Mouse (Mus musculus) urinary bladder, postnatal 25 days (tissue): ENCODE measurements at regions not wholly inside any gene's neighbourhood (a gene's known extent, or its start where the extent isn't known, plus 50 kb on each side); places are given as distances from the start of the nearest gene placed in this dataset.

Experiments used
- DNase-seq: peaks from one replicate; pipeline ENCODE4 v3.0.0; 2022; ENCODE audit warnings: low spot score

DNA sequence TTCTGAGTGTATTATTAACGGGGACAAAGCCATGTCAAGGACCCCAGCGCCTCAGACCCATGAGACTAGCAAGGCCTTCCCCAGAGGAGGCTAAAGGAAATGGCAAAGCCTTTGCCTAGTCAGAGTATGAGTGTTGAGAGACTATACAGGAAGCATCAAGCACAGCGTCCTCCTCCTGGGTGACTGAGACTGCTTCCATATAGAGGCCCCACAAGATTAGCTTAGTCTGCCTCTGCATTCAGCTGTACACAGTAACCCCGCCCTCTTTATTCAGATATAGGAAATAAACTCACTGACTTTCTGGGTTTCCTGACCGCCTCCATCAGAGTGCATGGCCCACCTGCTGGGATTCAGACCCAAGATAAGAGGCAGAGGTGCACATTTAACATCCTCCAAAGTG lies 192.8 kb upstream of the Hes1 start:
- DNase-seq, result no peak

DNA sequence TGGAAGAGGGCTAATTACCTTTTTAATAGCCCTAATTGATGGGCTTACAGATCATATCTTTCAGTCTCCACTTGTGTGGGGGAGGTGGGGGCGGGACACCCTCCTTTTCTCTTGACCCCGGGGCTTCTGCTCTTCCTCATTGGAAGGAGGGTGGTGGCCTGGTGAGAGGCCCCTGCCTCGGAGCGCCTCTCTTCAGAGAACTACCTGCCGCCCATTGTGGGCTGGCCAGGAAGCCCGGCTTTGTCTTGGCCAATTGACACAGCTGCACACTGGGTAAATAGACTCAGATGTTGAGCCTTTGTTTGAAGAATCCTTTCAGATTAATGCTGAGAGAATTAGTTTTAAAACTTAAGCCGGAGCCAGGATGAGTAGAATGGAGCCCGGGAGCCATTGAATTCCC lies 188.0 kb upstream of the Hes1 start:
- DNase-seq, result no peak

DNA sequence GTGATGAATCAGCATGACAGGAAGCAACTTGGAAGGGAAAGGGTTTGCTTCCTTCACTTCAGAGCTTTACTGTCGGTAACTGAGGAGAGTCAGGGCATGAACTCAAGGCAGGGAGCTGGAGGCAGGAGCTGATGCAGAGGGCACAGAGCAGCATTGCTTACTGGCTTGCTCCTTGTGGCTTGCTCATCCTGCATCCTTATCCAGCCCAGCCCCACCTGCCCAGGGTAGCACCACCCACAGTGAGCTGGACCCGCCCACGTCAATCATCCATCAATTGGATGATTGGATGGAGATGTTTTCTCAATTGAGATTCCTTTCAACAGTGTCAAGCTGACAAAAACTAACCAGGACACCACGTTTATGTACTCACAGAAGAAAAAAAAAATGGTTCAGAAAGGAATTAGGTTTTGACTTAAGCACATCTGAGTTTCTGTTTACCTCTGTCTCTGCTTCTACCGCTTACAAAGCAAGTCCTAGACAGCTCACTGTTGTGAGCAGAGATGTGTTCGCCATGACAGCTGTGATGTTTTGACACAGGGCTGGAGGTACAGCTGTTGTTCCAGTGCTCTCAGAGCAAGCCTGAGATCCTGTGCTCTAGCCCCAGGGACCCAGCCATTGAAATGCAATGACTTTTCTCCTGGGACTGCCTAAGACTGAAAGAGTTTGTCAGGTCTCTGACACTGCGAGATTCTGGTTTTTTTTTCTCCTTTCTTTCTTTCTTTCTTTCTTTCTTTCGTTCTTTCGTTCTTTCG lies 186.6 kb upstream of the Hes1 start:
- no peak for DNase-seq

DNA sequence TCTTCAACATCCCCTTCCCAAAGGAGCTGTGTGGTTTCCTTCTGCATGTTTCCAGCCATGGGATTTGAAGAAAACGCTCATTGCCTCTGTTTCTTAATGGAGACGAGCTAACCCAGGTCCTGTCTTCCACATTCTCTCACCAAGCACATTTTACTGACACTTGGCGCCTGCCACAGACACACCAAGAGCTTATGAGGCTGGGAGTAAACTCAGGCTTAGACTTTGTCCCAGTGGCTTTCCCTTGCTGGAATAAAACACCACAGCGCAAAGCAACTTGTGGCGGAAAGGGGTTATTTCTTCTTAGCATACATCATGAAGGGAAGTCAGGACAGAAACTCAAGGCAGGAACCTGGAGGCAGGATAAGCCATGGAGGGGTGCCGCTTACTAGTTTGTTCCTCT lies 184.5 kb upstream of the Hes1 start:
- no peak for DNase-seq

DNA sequence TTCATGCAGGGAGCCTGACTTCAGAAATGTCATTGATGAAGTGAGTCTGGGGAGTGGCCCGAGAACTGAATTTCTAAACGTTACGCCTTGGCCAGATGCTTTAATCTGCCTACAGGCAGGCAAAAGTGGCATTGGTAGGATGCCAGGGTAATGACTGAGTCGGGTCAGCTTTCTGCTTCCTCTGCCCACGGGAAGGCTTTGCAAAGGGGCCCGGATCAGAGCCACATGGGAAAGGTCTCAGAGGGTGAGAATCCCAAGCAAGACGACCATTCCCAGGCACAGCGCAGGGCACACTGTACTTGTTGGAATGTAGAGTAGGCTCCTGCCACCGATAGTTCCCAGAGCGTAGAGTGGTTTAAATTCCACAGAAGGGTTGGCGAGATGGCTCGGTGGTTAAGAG lies 182.7 kb upstream of the Hes1 start:
- DNase-seq, result no peak

DNA sequence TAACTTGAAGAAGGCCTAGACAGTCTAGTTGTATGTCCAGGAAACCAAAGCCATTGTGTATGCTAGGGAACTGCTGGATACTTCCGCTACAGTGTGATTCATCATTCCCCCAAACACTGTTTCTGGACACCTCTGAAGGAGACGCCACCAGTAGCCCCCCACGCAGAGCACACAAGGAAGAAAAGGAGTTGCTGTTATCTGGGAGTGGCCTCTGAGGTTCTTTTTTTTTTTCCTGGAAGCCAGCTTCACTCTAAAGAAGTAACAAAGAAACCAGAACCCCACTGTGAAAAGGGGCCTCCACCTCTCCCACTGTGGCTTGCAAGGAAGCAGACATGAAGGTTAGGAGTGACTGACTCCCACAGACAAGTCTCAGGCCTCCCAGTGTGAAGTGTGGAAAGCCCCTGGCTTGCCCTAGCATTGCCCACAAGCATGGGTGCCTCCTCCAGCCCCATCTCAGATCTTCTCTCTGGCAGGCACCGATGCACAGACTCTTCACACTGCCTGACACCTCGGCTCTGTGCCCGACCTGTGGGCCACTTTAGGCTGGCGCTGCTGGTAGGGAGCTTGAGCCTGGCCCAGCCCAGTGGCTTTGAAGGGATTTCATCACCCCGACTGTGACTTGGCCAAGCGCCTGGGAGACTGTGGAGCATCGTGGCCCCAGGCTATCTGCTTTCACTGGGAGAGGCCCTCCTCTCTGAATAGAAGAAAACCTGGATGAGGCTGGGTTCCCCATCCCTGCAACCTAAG lies 181.8 kb upstream of the Hes1 start:
- peak; percentile 46 for DNase-seq

DNA sequence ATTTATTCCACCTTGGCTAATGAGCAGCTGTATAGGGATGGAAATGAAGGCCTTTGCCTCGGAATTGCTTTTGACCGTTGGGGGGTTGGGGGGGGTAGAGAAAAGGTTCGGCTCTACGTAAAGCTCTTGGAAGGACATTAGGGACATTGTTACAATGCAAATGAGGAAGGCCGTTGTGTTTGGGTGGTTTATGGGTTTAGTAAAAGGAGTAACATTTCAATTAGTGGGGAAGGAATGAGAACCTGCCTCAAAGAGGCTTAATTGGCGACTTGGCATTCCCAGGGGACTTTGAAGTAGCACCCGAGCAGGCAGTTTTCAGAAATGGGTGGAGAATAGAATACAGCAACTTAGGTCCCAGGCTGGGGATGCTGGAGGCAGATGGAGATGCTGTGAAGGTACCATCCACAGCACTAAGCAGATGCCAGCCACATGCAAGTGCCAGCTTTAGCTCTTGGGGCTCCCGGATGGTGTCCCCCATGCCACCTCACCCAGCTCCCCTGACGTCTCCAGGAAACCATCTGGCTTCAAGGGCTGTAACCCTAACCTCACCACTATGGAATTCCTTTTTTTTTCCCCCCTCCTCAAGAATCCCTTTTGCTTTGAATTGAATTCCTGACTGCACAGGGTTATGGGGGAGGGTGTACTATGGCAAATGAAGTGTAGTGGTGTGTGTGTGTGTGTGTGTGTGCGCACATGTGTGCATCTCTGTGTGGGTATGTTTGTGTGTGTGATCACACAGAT lies 180.8 kb upstream of the Hes1 start:
- DNase-seq, result no peak

DNA sequence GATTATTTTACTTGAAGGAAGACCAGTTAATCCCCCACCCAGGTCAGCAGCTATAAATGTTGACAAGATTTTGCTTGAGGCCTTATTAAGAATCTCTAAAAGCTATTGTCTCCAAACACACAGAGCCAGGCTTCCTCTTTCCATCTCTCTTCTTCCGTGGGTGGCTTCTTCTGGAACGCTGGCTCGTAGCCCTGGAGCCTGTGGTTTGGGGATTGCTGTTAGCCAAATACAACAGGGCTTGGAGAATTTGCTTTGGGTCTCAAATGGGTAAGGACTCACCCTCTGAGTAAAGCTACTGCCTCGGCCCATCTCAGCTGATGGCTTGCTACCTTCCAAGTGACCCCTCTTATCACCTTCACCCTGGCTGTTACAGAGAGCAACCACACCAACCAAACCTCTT lies 179.3 kb upstream of the Hes1 start:
- no peak for DNase-seq

DNA sequence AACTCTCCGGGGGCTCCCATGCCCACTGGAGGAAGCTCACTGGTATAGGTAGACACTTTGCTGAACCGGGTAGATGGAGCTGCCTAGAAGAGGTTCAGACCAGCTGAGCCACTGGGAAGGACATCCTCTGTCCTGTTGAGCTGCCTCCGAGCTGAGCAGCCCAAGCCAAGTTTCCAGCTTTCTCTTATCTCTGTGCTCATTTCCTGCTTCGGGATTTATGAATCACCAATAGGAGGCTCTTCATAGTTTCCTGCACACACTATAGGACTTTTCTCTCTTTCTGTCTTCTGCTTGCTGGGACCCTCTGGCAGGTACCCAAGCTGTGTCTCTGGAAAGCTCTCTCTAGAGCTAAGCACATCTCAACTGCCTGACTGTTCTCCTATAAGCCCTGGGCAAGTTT lies 177.4 kb upstream of the Hes1 start:
- DNase-seq, result no peak

DNA sequence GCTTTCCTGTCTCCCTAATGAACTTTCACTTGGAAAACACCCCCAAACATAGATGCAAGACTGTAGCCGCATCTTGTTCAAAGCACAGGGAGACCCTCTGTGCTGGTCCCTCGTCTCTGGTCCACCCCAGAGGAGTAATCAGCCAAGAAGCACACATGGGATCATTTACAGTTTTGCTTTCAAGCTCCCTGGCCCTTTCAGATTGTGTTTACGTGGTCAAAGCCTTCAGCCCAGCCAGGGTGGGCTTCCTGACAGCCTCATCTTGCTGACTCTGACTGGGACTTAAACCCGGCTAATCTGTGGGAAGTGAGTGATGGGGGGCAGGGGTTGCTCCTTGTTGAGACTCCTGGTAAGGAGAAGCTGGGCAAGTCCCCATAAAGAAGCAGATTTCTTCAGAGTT lies 174.8 kb upstream of the Hes1 start:
- no peak for DNase-seq

DNA sequence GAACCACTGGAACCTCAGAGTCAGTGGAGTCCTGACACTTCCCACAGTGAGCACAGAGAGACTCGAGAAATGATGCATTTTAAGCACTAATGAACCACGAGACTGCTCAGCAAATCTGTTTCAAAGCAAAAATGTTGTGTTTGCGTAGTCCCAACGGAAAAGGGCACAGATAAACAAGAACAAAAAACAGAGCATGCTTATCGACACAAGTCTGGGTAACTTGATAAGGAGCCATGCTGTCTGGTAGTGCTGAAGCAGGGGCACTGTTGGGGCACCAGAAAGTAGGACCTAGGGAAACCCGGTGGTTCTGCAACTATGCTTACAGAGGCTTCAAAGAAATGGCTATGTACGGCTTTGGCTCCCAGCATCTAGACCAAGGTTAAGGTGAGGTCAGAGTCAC lies 172.7 kb upstream of the Hes1 start:
- no peak for DNase-seq

DNA sequence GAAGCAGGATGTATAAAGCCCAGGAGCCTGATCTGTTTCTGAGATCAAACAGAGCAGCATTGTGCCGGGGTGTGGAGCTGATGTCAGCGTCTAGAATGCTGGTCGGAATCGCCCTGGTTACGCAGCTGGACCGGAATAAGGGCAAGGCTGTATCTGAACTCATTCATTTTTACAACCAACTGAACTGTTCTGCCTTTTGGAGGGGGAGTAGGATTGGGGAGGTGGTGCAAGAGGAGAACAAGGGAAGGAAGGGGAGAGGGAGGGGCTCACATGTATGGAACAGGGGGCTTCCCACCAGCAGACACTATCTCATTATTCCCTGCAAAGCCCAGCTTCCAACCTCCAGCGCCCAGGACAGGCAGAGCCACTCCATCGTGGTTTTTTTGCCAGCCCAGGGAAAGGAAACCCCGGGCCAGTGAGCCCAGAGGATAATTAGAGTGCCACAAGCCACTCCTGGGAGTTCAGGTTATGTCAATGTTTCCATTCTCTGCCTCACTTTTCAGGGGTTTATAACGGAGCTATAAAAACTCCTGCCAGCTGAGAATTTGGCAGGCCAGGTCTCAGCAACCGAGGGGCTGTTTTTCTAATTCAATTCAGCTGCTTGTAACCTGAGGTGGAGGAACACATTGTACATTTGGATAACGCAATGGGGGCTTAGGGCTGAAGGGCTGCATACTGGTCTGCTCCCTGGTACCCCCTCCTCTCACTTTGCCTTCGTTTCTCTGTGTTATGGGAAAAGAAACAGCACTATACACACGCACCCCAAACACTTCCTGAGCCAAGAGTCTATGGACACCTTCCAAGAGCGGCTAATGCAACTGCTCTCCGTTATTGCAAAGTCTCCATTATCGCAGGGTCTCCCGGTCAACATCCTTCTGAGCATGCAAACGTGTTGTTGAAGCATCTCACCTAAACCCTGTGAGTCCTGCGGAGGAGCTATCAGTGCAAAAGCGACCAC lies 170.0 kb upstream of the Hes1 start:
- DNase-seq, result no peak

DNA sequence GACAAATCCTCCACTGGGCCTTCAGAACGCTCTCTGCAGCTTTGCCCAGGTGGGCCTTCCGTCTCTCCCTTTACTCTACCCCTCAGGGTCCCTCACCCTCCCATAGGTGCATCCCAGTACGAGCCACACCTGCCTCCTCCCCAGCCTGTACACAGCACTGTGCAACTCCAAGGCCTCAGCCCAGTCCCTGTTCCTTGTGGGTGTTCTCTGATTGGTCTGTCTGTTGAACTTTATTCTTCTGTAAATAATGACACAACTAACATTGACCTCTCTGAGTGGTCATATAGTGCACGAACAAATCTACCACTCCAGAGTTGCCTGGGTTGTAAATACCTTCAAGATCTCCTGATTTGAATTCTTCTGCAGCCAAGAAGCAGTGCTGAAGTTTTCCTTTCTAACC lies 167.8 kb upstream of the Hes1 start:
- DNase-seq, result no peak

DNA sequence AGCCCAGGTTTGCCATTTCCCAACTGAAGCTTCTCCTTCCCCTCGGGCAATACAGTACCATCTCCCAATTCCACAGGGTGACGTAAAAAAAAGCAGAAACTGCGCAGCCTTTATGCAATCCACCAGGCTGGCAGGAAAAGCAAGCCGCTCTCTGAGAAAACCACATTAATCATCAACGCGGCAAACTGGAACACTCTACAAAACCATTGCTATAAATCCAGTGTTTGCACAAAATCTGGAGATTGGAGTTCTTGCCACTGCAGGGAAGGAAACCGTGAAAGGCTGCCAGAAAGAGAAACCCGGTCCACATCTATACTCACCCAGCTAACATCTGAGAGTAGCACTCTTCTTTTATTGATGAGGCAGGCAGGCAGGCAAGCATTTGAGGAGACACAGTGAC lies 160.7 kb upstream of the Hes1 start:
- no peak for DNase-seq

DNA sequence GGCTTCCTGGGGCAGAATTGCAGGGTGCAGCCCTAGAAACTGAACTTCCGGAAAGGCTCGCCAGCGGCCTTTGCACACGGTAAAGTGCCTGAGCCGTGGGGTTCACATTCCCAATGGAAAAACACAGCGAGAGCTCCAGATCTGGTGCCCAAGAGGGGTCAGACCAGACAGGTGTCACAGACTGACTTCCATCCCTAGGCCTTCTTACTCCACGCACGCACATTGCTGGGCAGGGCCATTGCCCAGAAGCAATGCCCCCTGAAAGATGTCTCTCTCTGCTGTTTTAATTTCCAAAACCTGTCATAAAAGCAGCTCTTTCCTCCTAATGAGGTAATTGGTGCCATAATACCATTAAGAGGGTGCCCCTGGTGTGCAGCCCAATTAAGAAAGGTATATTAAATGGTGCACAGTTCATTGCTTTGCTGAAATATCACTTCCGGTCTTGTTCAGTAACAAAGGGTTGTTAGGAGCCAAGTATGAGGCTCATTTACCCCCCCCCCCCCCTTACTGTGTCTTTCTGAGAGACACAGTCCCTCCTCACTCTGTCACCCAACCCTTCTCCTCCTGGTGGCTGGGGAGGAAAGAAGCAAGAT lies 159.9 kb upstream of the Hes1 start:
- no peak for DNase-seq

DNA sequence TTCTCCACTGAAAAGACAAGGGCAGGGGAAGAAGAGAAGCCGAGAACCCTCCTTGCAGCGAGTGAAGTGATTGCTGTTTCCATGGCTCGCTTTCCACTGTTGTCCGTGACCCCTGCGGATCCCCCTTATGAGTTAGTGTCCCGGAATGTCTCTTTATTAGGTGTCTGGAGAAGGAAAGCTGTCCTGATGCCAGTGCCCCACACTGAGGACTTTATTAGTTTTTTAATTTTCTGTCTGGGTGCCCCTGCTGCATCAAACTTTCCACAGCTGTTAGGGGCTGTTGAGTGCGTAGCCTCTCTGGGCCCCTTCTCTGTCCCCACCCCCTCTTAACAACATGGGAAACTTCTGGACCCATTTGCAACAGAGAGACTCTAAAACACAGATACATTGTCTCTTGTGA lies 156.9 kb upstream of the Hes1 start:
- no peak for DNase-seq

DNA sequence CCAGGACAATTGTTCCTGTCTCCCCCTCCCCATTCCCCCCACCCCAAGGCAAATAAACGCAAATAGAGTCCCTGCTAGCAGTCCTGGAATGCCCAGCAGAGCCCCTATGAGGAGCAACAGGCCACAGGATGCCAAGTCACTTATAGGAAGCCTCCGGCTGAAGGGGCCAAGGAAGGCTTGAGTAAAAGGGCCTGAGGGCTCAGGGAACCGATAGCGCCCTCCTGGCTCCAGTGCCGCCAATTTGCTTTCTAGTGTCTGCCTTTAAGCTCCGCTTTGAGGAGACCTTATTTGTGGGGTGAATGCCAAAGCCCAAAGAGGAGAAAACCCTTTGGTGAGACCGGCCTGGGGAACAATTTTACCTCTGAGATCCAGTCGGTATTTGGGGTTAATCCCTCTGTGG lies 156.2 kb upstream of the Hes1 start:
- DNase-seq, result no peak

DNA sequence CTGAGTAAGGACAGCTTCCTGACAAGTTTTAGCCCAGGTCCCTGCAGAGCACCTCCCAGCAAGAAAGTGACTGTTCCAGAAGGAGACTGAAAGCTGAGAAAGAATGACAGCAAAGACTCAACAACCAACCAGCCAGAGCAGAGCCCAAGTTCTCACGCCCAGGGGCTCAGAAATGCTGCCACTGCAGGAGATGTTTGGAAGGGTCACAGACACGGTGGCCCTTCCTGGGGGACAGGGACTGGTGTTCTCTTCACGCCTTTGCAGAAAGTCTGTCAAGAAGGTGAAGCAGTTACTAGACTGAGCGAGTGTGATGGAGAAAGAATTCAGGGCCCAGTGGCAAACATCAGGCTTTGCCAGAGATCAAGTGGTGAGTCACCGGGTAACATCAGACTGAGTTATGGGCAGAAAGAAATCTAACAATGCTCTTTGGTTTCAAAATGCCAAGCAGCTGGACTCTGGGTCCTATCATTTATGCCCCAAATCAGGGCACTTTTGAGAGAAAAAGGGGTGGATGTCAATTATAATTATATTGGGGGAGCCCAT lies 154.2 kb upstream of the Hes1 start:
- DNase-seq, result no peak

DNA sequence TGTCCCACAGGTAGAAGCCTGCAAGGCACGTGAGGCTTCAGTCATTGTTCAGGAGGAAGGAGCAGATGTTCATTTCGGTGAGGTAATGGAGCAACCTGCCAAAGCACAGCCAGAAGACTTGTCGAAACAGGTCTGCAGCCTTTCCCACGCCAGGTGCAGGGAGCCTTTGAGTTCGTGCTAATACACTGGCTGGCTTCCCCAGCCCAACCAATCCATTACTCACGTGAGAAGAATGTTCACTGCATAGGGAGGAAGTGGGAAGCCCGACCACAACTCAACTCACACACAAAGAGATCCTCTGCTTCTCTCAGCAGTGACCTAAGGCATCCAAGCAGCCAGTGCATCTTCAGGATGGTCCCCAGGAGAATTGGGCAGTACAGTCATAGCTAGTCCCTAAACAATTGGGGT lies 153.0 kb upstream of the Hes1 start:
- DNase-seq, result peak; percentile 36

DNA sequence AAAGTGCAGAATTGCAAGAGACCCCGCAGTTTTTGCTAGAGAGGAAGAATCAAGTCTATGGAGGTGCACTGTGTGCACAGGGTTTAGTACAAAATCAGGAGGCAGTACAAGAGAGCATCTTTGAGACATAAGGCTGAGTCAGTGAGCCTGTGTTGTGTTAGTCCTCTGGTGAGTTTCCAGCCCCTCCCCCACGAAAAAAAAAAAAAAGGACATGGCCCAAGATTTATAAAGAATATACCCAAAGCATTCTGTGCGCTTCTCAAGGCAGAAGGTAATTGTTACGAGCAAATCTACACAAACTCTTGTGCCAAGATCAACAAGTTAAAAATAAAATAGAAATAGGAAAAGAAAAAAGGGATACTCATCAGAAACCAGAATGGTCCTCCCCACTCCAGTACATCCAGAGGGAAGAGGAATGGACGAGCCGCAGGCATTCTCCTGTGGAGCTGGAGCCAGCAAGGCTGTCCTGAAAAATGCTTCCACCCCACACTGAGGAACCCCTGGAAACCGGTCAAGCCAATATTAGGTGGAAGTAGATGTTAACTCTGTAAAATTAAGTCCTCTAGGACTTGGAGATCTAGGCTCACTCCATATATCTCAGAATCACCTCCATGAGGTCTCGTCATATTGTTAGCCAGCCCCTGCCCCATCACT lies 150.7 kb upstream of the Hes1 start:
- DNase-seq, result no peak

DNA sequence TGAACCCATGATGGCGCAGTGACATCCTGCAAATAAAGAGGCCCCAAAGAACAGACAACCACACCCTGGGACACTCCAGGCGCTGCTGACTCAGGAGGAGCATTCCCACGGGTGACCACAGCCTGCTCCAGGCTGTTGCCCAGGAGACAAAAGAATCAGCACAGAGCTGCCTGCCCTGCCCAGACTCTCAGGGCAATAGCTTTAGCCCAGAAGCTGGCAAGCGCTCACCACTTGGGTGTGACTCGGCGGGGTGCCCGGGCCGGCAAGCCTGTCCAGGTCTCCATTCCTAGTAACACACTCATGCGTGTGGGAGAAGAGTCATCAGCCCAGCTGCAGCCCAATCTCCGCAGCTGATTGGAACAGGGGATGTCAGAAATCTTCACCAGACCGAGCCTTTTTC lies 148.8 kb upstream of the Hes1 start:
- peak; percentile 80 for DNase-seq
